Mouse (Mus musculus) hindbrain, embryonic 14.5 days (tissue): Measurements from ENCODE around the gene Cdc42ep4. TPM values are rescaled to one million over a fixed set of nuclear protein-coding genes. Genes with fewer than 3 reads are reported as not detected.

Experiments
- ATAC-seq: fragments of 200-750 bp; cut with Nextera tagmentation; 2 replicates; pipeline ENCODE4 v1.8.0; 2017; ENCODE audit warnings: moderate number of reproducible peaks, mild to moderate bottlenecking, moderate TSS enrichment, moderate library complexity; ENCODE audit not compliant: low FRiP score
- DNase-seq: peaks from one replicate; pipeline ENCODE4 v3.0.0-alpha.2; 2015; ENCODE audit warnings: low spot score
- H3K27ac ChIP-seq: fragments of 300-500 bp; sonication (generic); 2 replicates; pipeline ENCODE4 v1.5.1; 2014; ENCODE audit warnings: mild to moderate bottlenecking, moderate library complexity
- H3K27me3 ChIP-seq: fragments of 300-500 bp; sonication (generic); 2 replicates; pipeline ENCODE4 v1.6.1; 2014; ENCODE audit warnings: mild to moderate bottlenecking, low read length, mixed read lengths; ENCODE audit not compliant: control insufficient read depth, insufficient read depth
- H3K36me3 ChIP-seq: fragments of 300-500 bp; sonication (generic); replicated peaks from 2 replicates; pipeline ENCODE4 v1.6.1; 2014; ENCODE audit not compliant: control insufficient read depth, insufficient read depth
- H3K4me1 ChIP-seq: fragments of 300-500 bp; sonication (generic); replicated peaks from 2 replicates; pipeline ENCODE4 v1.6.1; 2014; ENCODE audit warnings: antibody characterized with exemption, low read length, mixed read lengths; ENCODE audit not compliant: control insufficient read depth, insufficient read depth
- H3K4me2 ChIP-seq: fragments of 300-500 bp; sonication (generic); replicated peaks from 2 replicates; pipeline ENCODE4 v1.6.1; 2014; ENCODE audit warnings: mild to moderate bottlenecking, moderate library complexity
- H3K4me3 ChIP-seq: fragments of 300-500 bp; sonication (generic); replicated peaks from 2 replicates; pipeline ENCODE4 v1.5.1; 2014; ENCODE audit warnings: mild to moderate bottlenecking, low read length
- H3K9ac ChIP-seq: fragments of 300-500 bp; sonication (generic); 2 replicates; pipeline ENCODE4 v1.6.1; 2014
- H3K9me3 ChIP-seq: fragments of 300-500 bp; sonication (generic); 2 replicates; pipeline ENCODE4 v1.6.1; 2016; ENCODE audit warnings: low read length; ENCODE audit not compliant: control insufficient read depth
- WGBS: fragments of 180-500 bp; shearing (Covaris S2); extraction: QIAGEN DNeasy Blood & Tissue Kit; methylation state at CpG from one replicate; pipeline ENCODE4 v1.1.7; 2014; 5-methylcytosine and 5-hydroxymethylcytosine counted together
- polyA plus RNA-seq: library from polyadenylated mRNA; unstranded; fragments of >200 nt; fragmentation: Nextera tagmentation; extraction: Ambion mirVana; gene quantifications from 2 replicates; pipeline ENCODE4 v1.2.1, GENCODE M21; 2014

Gene Cdc42ep4
- polyA plus RNA-seq, 1 experiment from 2014 or later = 42.0 TPM

- no peaks in the 10 kb centered on the region for H3K9me3 ChIP-seq
- H3K9ac ChIP-seq = no peak overlapping the region
- ATAC-seq = no peak
- no peak overlapping the region for H3K4me3 ChIP-seq
- H3K4me1 ChIP-seq = peaks cover 18% of the 10 kb centered on the region
- no peak overlapping the region for H3K4me2 ChIP-seq
- no peaks in the 10 kb centered on the region for H3K36me3 ChIP-seq
- H3K27ac ChIP-seq = no peak overlapping the region
- H3K27me3 ChIP-seq = no peaks in the 10 kb centered on the region
- WGBS = 13% methylated on average over 20 of the region's 20 CpGs
- DNase-seq = no peak
Measured at GRCm38 (mm10) chr11:113778733-113779679, 27.3 kb upstream of the Cdc42ep4 start.

GRCm38 (mm10) chr11:113777878-113778464, 26.3 kb upstream of the Cdc42ep4 start:
- Histone ChIP-seq H3K4me1 (peaks cover 18% of the 10 kb centered on the region), H3K27ac (no peak overlapping the region), H3K36me3 (no peaks in the 10 kb centered on the region), H3K9ac (no peak overlapping the region), H3K4me2 (no peak overlapping the region), H3K27me3 (no peaks in the 10 kb centered on the region), H3K9me3 (no peaks in the 10 kb centered on the region), H3K4me3 (no peak overlapping the region)
- DNase-seq (no peak), ATAC-seq (no peak)
- WGBS = 44% methylated on average over 8 of the region's 8 CpGs

GRCm38 (mm10) chr11:113776851-113777511, 25.3 kb upstream of the Cdc42ep4 start:
- no peak overlapping the region for H3K4me3 ChIP-seq
- H3K9me3 ChIP-seq = no peaks in the 10 kb centered on the region
- WGBS = 67% methylated on average over 14 of the region's 14 CpGs
- ATAC-seq (no peak), DNase-seq (no peak)
- H3K4me1 ChIP-seq = peaks cover 13% of the 10 kb centered on the region
- H3K9ac ChIP-seq = no peak overlapping the region
- no peaks in the 10 kb centered on the region for H3K27me3 ChIP-seq
- H3K4me2 ChIP-seq = no peak overlapping the region
- H3K36me3 ChIP-seq = no peaks in the 10 kb centered on the region
- H3K27ac ChIP-seq = no peak overlapping the region

- Histone ChIP-seq H3K4me1 (peaks cover 10% of the 10 kb centered on the region), H3K9ac (no peak overlapping the region), H3K4me3 (no peak overlapping the region), H3K36me3 (no peaks in the 10 kb centered on the region), H3K9me3 (no peaks in the 10 kb centered on the region), H3K27ac (no peak overlapping the region), H3K4me2 (no peak overlapping the region), H3K27me3 (no peaks in the 10 kb centered on the region)
- DNase-seq = no peak
- WGBS = 77% methylated on average over 3 of the region's 3 CpGs
- no peak for ATAC-seq
Measured at GRCm38 (mm10) chr11:113774773-113775172, 23.1 kb upstream of the Cdc42ep4 start.

- Histone ChIP-seq H3K27me3 (no peaks in the 10 kb centered on the region), H3K27ac (no peak overlapping the region), H3K36me3 (no peaks in the 10 kb centered on the region), H3K9me3 (no peaks in the 10 kb centered on the region), H3K9ac (no peak overlapping the region), H3K4me3 (no peak overlapping the region), H3K4me2 (no peak overlapping the region), H3K4me1 (no peaks in the 10 kb centered on the region; the same call in 1 of the 2 replicates)
- no peak for ATAC-seq
- WGBS = 81% methylated on average over 5 of the region's 5 CpGs
- no peak for DNase-seq
Measured at GRCm38 (mm10) chr11:113773191-113773590, 21.5 kb upstream of the Cdc42ep4 start.

GRCm38 (mm10) chr11:113771187-113771586, 19.5 kb upstream of the Cdc42ep4 start:
- no peaks in the 10 kb centered on the region for H3K9me3 ChIP-seq
- H3K9ac ChIP-seq = no peak overlapping the region
- WGBS = 88% methylated on average over 13 of the region's 13 CpGs
- ATAC-seq (no peak), DNase-seq (no peak)
- peaks cover 9% of the 10 kb centered on the region for H3K4me1 ChIP-seq
- no peak overlapping the region for H3K4me2 ChIP-seq
- no peaks in the 10 kb centered on the region for H3K27me3 ChIP-seq
- H3K4me3 ChIP-seq = no peak overlapping the region
- H3K36me3 ChIP-seq = no peaks in the 10 kb centered on the region
- H3K27ac ChIP-seq = no peak overlapping the region

- ATAC-seq = no peak
Measured at GRCm38 (mm10) chr11:113768356-113768755, 16.7 kb upstream of the Cdc42ep4 start.

GRCm38 (mm10) chr11:113767285-113767684, 15.6 kb upstream of the Cdc42ep4 start:
- no peak for DNase-seq
- H3K4me3 ChIP-seq = no peak overlapping the region
- H3K27ac ChIP-seq = no peak overlapping the region
- no peaks in the 10 kb centered on the region for H3K36me3 ChIP-seq
- H3K4me2 ChIP-seq = no peak overlapping the region
- no peaks in the 10 kb centered on the region for H3K9me3 ChIP-seq
- no peaks in the 10 kb centered on the region for H3K27me3 ChIP-seq
- H3K9ac ChIP-seq = no peak overlapping the region
- H3K4me1 ChIP-seq = peaks cover 10% of the 10 kb centered on the region
- 75% methylated on average over 8 of the region's 8 CpGs for WGBS
- ATAC-seq = no peak

More at GRCm38 (mm10) chr11:113768356-113768755, 16.7 kb upstream of the Cdc42ep4 start:
- Histone ChIP-seq H3K27me3 (no peaks in the 10 kb centered on the region), H3K4me3 (no peak overlapping the region), H3K4me1 (peaks cover 10% of the 10 kb centered on the region), H3K9me3 (no peaks in the 10 kb centered on the region), H3K9ac (no peak overlapping the region), H3K27ac (no peak overlapping the region), H3K4me2 (no peak overlapping the region), H3K36me3 (no peaks in the 10 kb centered on the region)
- DNase-seq = no peak
- WGBS = 65% methylated on average over 3 of the region's 3 CpGs

GRCm38 (mm10) chr11:113766284-113766985, 14.8 kb upstream of the Cdc42ep4 start:
- Histone ChIP-seq H3K9ac (no peak overlapping the region), H3K4me1 (peaks cover 10% of the 10 kb centered on the region), H3K9me3 (no peaks in the 10 kb centered on the region), H3K27me3 (no peaks in the 10 kb centered on the region), H3K27ac (no peak overlapping the region), H3K4me3 (no peak overlapping the region), H3K4me2 (no peak overlapping the region), H3K36me3 (no peaks in the 10 kb centered on the region)
- DNase-seq (no peak), ATAC-seq (no peak)
- 59% methylated on average over 10 of the region's 10 CpGs for WGBS
